Mouse (Mus musculus) ES-Bruce4 (cell line): ENCODE data around the gene Prss48. TPM values are rescaled to one million over a fixed set of nuclear protein-coding genes. Genes with fewer than 3 reads are reported as not detected.

Experiments used
- H3K27ac ChIP-seq: 2 replicates; pipeline ENCODE4 v1.5.1; 2012; ENCODE audit warnings: low read length, inconsistent platforms; ENCODE audit not compliant: insufficient read depth
- H3K27me3 ChIP-seq: 2 replicates; pipeline ENCODE4 v1.6.1; 2012; ENCODE audit warnings: mild to moderate bottlenecking, low read length, inconsistent platforms; ENCODE audit not compliant: control insufficient read depth, poor library complexity, insufficient read depth, severe bottlenecking
- H3K36me3 ChIP-seq: 2 replicates; pipeline ENCODE4 v1.6.1; 2012; ENCODE audit warnings: inconsistent platforms, mild to moderate bottlenecking, low read length, moderate library complexity; ENCODE audit not compliant: control insufficient read depth, poor library complexity, insufficient read depth, severe bottlenecking
- H3K4me1 ChIP-seq: one replicate; pipeline ENCODE4 v1.8.1; 2011; ENCODE audit warnings: low read length; ENCODE audit not compliant: control insufficient read depth, insufficient read depth
- H3K4me3 ChIP-seq: 2 replicates; pipeline ENCODE4 v1.5.1; 2011; ENCODE audit warnings: low read depth, mild to moderate bottlenecking, low read length
- H3K9ac ChIP-seq: 2 replicates; pipeline ENCODE4 v1.6.1; 2012; ENCODE audit warnings: low read depth, mild to moderate bottlenecking, inconsistent platforms; ENCODE audit not compliant: poor library complexity, severe bottlenecking
- H3K9me3 ChIP-seq: replicated peaks from 2 replicates; pipeline ENCODE4 v1.6.1; 2012; ENCODE audit warnings: mild to moderate bottlenecking, low read length, inconsistent platforms; ENCODE audit not compliant: control insufficient read depth, poor library complexity, insufficient read depth, severe bottlenecking
- CTCF ChIP-seq: IDR thresholded peaks from one replicate; pipeline ENCODE4 v1.8.1; 2011; ENCODE audit warnings: low read depth, low read length
- EP300 ChIP-seq: IDR thresholded peaks from 2 replicates; pipeline ENCODE4 v1.6.1; 2011; ENCODE audit warnings: low read depth, low read length; ENCODE audit not compliant: insufficient read depth
- POLR2A ChIP-seq: IDR thresholded peaks from one replicate; pipeline ENCODE4 v1.8.1; 2011; ENCODE audit warnings: low read length; ENCODE audit not compliant: insufficient read depth
- polyA plus RNA-seq: library from polyadenylated mRNA; stranded (reverse); fragments of >200 nt; gene quantifications from 2 replicates; pipeline ENCODE4 v1.2.4, GENCODE M21; 2011; ENCODE audit warnings: low read depth; ENCODE audit not compliant: missing spikeins, insufficient read depth, insufficient read length

Prss48 gene
- polyA plus RNA-seq, 1 experiment = not detected

DNA sequence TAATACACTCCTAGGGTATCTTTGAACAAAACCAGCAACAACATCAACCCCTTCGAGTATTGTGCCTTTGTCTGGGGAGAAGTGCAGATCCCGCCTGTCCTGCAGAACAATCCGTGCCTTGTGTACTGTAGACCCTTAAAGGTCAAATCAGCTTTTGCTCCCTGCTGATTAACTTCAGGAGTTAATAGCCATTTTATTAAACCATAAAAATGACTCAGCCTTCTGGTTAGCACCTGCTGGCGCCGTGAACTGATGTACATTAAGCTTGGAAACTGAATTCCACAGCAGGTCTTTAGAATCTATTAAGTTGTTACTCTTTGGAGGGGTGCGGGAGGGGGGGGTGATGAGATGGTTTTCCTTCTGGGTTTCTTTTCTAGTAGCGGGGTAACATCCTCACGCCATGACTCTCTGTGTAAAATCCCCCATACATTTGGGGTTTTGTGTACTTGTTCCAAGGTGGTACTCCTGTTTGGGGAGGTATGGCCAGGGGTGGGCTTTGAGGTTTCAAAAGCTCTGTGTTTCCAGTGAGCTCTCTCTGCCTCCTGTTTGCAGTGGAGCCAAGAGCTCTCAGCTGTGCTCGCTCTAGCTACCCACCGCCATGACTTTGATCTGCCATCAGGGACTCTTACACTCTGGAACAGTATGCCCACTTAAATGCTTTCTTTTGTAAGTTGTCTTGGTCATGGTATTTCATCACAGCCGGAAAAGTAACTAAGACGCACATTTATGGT, 21.9 kb upstream of the Prss48 start:
- Histone ChIP-seq H3K27ac (no peak overlapping the region), H3K9me3 (no peaks in the 10 kb centered on the region), H3K4me3 (no peak overlapping the region), H3K4me1 (no peaks in the 10 kb centered on the region), H3K36me3 (no peaks in the 10 kb centered on the region), H3K9ac (no peak overlapping the region), H3K27me3 (no peaks in the 10 kb centered on the region)
- no peak for TF ChIP-seq CTCF
- no peak for TF ChIP-seq POLR2A

DNA sequence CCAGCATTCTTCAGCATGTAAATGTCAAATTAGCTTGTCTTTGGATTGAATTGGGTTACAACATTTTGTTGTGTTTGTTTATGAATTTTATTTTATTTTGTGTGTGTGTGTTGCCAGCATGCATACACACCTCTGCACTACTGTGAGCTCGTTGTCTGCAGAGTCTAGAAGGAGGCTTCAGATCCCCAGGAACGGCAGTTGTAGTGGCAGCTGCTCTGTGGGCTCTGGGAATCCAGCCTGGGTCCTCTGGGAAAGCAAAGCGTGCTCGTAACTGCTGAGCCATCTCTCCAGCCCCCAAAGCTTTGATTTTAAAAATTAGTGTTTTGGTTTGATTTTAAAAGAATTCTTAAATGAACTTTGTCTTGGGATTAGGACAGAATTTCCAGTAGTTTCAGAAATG, 19.4 kb upstream of the Prss48 start:
- H3K27ac ChIP-seq = no peak overlapping the region
- H3K9ac ChIP-seq = no peak overlapping the region
- no peaks in the 10 kb centered on the region for H3K36me3 ChIP-seq
- H3K4me1 ChIP-seq = no peaks in the 10 kb centered on the region
- H3K9me3 ChIP-seq = no peaks in the 10 kb centered on the region
- no peaks in the 10 kb centered on the region for H3K27me3 ChIP-seq
- H3K4me3 ChIP-seq = no peak overlapping the region
- TF ChIP-seq CTCF = no peak
- no peak for TF ChIP-seq POLR2A
- no peak for TF ChIP-seq EP300

GRCm38 (mm10) chr3:86020921-86021650, 18.8 kb upstream of the Prss48 start:
- Histone ChIP-seq H3K9ac (no peak overlapping the region), H3K4me3 (no peak overlapping the region), H3K4me1 (no peaks in the 10 kb centered on the region), H3K9me3 (no peaks in the 10 kb centered on the region), H3K36me3 (no peaks in the 10 kb centered on the region), H3K27me3 (no peaks in the 10 kb centered on the region), H3K27ac (no peak overlapping the region)
- TF ChIP-seq POLR2A (no peak), CTCF (no peak), EP300 (no peak)

- H3K4me3 ChIP-seq = no peak overlapping the region
- no peaks in the 10 kb centered on the region for H3K27me3 ChIP-seq
- no peaks in the 10 kb centered on the region for H3K4me1 ChIP-seq
- TF ChIP-seq EP300 (no peak), POLR2A (no peak), CTCF (no peak)
- no peak overlapping the region for H3K27ac ChIP-seq
- no peak overlapping the region for H3K9ac ChIP-seq
- H3K36me3 ChIP-seq = no peaks in the 10 kb centered on the region
- no peaks in the 10 kb centered on the region for H3K9me3 ChIP-seq
Measured at GRCm38 (mm10) chr3:86017484-86017883, 15.2 kb upstream of the Prss48 start.

DNA sequence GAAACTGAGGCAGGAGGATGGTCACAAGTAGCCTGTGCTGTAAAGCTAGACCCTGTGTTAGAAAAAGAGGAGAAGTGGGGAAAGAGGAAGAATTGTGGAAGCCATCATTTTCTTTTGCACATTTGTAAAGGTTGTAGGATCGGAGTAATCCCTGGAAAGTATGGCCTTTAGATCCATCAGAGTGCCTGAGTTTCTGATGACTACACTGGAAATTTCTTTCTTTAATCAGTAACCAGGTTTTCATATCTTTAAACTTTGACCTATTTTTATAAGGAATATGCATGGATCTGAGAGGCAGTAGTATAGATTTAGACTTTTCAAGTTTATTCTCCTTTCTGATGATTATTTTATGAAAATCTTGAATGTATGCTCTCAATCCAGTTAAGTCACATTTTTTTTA, 14.7 kb upstream of the Prss48 start:
- Histone ChIP-seq H3K27me3 (no peaks in the 10 kb centered on the region), H3K9me3 (no peaks in the 10 kb centered on the region), H3K4me3 (no peak overlapping the region)

DNA sequence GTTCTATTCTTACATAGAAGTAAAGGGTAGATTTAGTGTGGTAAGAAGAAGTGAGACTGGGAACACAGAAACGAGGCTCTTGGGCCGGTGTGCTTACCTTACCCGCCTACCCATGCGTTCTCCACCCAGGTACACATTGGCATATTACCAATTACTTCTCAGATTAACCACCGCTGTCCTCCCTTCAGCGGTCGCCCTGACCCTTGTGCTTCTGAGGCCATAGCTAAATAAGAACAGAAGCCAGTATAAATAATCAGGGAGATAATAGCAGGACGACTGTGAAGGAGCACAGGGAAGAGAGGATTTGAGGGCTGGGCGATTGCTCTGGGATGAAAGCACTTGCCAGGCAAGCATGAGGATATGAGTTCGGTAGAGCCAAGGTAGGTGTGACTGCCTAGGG, 11.5 kb upstream of the Prss48 start:
- no peaks in the 10 kb centered on the region for H3K27me3 ChIP-seq
- no peak for TF ChIP-seq POLR2A
- TF ChIP-seq CTCF = no peak
- no peak for TF ChIP-seq EP300

More for the DNA sequence above, 14.7 kb upstream of the Prss48 start:
- no peak overlapping the region for H3K9ac ChIP-seq
- H3K27ac ChIP-seq = no peak overlapping the region
- no peaks in the 10 kb centered on the region for H3K36me3 ChIP-seq
- H3K4me1 ChIP-seq = no peaks in the 10 kb centered on the region
- TF ChIP-seq CTCF = no peak
- no peak for TF ChIP-seq EP300
- no peak for TF ChIP-seq POLR2A

More for the DNA sequence above, 11.5 kb upstream of the Prss48 start:
- H3K9me3 ChIP-seq = peaks cover 3% of the 10 kb centered on the region
- no peak overlapping the region for H3K27ac ChIP-seq
- H3K36me3 ChIP-seq = no peaks in the 10 kb centered on the region
- H3K9ac ChIP-seq = no peak overlapping the region
- H3K4me3 ChIP-seq = no peak overlapping the region
- peaks cover 2% of the 10 kb centered on the region for H3K4me1 ChIP-seq
